Mouse (Mus musculus) MEL-GATA-1-ER (cell line): ENCODE data around the gene Ndufb2.

Experiments used
- DNase-seq: peaks from one replicate; pipeline ENCODE4 v3.0.0-alpha.2; 2012; ENCODE audit warnings: low read depth; ENCODE audit errors: extremely low read depth

Ndufb2 gene

GRCm38 (mm10) chr6:39579552-39579951 is 12.8 kb upstream of the Ndufb2 start:
- no peak for DNase-seq

DNA sequence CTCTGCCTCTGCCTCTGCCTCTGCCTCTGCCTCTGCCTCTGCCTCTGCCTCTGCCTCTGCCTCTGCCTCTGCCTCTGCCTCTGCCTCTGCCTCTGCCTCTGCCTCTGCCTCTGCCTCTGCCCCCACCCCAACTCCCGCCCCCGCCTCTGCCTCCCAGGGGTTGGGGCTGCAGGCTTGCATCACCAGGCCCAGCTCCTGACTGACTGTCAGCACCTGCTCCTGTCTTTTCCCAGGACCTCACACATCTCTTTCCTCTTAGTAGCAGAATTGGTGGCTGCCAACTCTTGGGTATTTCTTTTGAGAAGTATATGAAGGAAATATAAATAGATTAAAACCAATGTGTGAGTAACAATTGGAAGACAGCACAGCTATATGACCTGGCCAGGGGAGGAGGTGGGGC is 11.8 kb upstream of the Ndufb2 start:
- DNase-seq: no peak

DNA sequence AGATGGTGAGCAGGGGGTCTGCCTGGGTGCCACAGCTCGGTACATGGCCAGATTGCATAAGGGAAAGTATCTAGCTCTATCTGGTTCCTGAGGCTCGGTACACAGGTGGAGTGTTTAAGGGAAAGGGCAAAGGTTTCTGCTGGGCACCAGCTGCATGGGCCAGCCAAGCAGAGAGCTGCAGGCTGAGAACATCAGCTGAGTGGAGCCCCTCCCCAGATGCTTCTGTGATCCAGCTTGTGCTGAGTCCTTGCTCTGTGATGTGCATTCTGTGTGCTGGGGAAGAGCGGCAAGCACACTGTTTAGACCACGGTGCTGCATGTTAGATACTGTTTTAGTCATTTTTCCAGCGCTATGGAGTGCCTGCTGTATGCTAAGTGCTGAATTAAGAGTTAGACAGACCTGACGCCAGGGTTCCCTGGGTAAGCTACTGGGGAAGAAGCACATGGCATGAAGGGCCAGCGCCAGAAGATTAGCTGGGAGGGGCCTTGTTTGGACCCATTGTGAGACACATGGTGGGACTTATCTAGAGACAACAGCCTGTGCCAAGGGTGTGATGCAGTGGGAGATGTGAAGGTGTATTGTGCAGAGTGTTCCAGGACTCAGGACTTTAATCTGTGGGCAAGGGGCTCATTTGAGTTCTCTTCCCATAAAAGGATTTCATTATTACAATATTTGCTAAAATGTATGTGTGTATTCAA is 11.1 kb upstream of the Ndufb2 start:
- no peak for DNase-seq

- no peak for DNase-seq
Measured at GRCm38 (mm10) chr6:39585517-39585916, 6.9 kb upstream of the Ndufb2 start, which contains the start of gene Gm42420. TSS of gene Gm42420 (plus strand) at chr6:39585753.

DNA sequence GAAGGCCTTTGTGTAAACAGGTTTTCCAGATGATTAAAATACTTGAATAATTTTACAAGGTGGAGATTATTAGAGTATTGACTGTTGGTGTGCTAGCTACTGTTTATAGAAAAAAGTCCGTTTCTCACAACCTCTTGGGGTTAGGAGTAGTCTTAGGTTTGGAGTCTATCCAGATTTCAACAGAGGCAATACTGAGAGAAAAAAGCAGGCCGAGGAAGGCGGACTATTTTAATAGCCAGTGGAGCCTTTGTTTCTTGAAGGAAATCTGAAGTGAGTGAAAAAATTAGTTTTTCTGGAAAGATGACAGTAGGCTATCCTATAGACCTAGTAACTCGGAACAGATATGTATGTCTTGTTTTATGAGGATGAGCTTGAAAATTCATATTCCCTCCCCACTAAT is 893 bp upstream of the Ndufb2 start:
- DNase-seq: no peak

DNA sequence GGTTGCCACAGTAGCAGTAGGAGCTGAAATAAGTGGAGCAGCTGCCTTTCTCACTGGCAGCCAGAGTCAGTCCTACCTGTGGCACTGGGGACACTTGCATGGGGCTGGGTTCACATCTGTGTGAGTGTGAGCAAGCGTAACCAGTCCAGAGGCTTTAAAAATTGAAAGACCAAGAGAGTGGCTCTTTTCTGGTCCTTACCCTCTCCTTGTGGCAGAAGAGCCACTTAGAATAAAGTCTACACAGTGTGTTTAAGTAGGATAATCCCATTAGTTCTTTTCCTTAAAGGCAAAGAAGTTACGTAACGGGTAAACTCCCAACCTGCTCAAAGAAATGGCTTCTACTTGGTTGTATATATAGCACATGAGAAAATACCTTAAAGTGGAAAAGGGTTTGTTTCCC is 8.5 kb downstream of the Ndufb2 start:
- no peak for DNase-seq

DNA sequence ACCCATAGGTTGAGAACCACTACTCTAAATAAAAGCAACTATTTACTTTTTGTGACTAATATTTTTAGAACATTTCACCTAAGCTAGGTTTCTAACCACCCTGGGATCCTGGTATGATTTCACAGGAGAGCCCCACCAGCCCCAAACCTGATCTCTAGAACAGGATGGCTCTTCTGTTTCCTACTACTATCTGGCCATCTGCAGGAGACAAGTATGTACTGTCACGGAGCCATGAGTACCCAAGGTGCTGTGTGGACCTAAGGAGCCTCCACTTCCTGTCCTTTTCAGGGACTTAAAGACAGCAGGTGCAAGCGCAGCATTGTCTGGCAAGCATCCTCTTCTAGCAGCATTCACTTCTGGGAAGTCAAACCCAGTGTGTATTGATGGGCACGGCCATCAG is 9.5 kb downstream of the Ndufb2 start:
- DNase-seq: no peak

- no peak for DNase-seq
Measured at GRCm38 (mm10) chr6:39604565-39604964, 12.2 kb downstream of the Ndufb2 start.

- no peak for DNase-seq
Measured at GRCm38 (mm10) chr6:39606056-39606455, 13.7 kb downstream of the Ndufb2 start.

DNA sequence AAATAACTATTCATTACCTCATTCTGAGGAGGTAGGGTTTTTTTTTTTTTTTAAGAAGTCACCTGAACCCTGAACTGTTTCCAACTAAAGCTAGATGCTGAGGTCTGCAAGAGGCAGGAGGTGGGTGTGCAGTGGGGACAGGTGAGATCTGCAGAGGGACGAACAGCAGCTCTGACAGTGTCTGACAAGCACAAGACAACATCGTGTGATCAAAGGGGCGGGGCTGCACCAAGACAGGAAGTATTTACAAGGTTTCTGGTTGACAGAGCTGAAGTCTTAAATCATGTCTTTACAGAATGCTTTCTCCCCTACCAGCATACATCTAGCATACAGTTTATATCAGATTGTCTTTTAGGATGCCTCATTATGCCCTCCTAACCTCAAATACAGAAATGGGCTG is 14.5 kb downstream of the Ndufb2 start:
- DNase-seq: no peak

DNA sequence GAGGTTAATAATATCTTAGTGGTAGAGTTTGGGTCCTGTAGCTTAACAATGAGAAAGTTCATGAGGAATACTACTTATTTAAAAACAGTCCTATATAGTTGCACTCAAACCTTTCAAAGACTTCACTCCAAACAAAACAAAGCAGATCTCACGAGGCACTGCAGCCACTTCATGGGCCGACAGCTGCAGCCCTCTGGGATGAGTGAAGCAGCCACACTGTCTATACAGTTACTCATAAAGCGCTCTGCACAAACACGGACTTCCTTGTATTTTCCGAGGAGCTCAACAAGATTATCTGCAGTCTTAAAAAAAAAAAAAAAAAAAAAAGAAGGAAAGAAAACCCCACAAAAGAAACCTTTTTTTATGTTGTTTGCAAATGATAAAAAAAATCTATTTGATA is 15.0 kb downstream of the Ndufb2 start:
- DNase-seq: no peak

GRCm38 (mm10) chr6:39610207-39610606 is 17.8 kb downstream of the Ndufb2 start:
- DNase-seq: no peak

- DNase-seq: no peak
Measured at GRCm38 (mm10) chr6:39611296-39611695, 18.9 kb downstream of the Ndufb2 start.
